Mouse (Mus musculus) layer of hippocampus, adult 18-20 months (tissue): ENCODE measurements around the gene Dnttip1. TPM values are rescaled to one million over a fixed set of nuclear protein-coding genes. Genes with fewer than 3 reads are reported as not detected.
"Not testable (repeated sequence)": the region's sequence is repeated elsewhere in the genome, so short reads cannot be mapped to it uniquely, and the experiment has no call there.

Source experiments
- DNase-seq, 2 experiments: peaks; one replicate each; pipeline ENCODE4 v3.0.0; 2022; ENCODE audit warnings: low spot score in 2 of 2
- long read RNA-seq: library from polyadenylated mRNA; stranded (forward); transcript quantifications from one replicate; pipeline ENCODE4 v2.0.0, GENCODE M21; 2021
- total RNA-seq, 2 experiments: library from RNA; stranded (reverse); gene quantifications; 2 replicates each; pipeline ENCODE4 v1.2.3; 2021

Gene Dnttip1
- total RNA-seq, result 10 to 100 TPM; 33.8 to 36.0 TPM
- long read RNA-seq, transcript Dnttip1-201 (13 exons, 1,664 nt), result major isoform, 32 of 55 reads
- long read RNA-seq, partial matches to known transcripts, result 6 of 55 reads
- long read RNA-seq, other reads (novel, unspliced or antisense), result 17 of 55 reads

DNA sequence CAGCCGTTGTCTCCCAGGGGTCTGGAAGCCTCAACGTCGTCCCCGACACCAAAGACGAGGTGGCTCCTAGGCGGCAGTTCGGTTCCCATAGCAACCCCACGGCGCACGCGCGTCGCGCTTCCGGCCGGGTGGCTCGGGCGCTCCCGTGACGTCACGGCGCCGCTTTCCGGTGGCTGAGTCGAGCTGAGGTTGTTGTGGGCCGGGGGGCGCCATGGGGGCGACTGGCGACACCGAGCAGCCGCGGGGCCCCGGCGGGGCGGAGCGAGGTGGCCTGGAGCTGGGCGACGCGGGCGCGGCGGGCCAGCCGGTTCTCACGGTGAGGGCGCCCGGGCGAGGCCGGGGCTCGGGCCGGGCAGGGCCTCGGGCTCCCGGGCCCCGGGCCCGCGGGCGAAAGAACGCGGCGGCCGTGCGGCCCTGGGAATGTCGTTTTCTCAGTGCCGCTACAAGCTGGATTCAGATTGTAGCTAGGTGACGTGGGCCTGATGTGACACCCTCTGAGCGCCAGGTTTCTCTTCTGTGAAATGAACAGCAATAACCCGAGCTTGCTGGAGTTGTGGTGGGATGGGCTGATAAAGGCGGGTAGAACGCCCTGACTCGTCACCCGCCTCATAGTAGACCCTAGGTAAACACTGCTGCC, at the start of gene Dnttip1, which contains the start of gene Wfdc3:
TSS of gene Dnttip1 (plus strand) at position 141 of the 637 bp plus-strand sequence.
TSS of gene Wfdc3 (minus strand) at position 89 of the 637 bp plus-strand sequence.
- peak; percentile 91 to 96 for DNase-seq

DNA sequence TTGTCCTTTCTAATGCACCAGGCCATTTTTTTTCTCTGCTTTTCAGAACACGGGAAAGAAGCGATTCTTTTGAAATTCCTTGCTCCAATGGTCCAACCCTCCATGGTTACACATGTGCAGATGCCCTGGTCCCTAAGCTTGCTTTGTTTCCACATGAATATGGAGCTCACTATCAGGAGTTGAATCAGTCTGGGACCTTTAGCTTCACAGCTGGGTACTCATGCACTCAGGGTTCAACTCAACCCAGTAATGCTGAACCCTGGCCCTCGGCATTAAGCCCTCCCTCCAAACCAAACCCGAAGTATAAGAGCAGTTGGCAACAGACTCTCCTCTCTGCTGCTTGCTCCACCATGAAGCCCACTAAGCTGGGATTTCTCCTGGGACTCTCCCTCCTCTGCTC, 47.6 kb upstream of the Dnttip1 start, which contains the start of gene Spint4:
TSS of gene Spint4 (plus strand) at position 301 of the 400 bp plus-strand sequence.
- no peak for DNase-seq

DNA sequence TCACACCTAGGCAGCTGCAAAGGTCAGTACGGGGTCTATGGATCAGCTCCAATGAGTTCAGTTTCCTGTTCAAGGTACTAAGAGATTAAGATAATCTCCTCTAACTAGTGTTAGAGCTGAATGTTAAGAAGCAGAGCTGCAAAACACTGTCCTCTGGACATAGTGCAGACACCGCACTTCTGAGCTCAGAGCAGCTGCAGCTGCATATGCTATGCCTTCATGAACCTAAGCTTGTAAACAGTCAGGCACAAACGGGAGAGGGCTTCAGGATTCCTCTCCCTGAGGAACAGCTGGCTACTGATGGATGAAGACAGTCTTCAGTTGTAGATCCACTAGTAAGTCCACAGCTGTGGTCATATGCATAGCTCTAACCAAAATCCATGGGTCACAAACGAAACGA, 44.8 kb upstream of the Dnttip1 start:
- no peak for DNase-seq

DNA sequence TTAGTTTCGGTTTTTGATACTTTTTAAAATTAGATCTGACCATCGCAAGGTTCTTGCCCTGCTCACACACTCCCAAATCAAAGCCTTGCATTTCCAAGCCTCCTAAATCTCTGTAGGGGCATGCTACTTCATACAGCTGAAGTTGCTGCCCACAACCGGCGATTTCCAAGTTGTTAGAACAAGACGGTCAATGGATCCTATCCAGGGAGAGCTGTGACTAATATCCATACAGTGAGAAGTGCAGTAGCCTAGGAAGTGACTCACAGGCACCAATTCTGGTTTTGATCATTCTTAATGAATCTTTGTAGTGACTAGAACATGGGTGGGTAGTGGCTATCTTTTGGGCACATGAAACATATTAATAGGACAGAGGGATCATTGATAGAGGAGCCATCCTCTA, 44.0 kb upstream of the Dnttip1 start:
- no peak for DNase-seq

DNA sequence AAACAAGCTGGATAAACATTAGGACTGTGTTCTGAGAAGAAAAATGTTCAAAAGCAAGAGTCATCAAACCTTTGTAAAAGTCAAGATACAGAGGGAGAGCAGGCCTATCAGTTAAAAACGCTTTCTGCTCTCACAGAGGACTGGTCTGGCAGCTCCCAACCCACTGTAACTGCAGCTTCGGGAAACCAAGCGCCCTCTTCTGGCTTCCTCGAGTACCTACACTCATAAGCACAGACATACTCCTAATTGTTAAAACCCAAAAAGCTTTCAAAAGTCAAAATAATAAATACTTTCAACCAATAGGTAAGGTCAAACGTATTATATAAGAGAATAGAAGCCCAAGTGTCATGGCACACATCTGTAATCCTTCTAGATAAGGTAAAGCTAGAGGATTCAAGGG, 41.5 kb upstream of the Dnttip1 start:
- DNase-seq, result no peak

DNA sequence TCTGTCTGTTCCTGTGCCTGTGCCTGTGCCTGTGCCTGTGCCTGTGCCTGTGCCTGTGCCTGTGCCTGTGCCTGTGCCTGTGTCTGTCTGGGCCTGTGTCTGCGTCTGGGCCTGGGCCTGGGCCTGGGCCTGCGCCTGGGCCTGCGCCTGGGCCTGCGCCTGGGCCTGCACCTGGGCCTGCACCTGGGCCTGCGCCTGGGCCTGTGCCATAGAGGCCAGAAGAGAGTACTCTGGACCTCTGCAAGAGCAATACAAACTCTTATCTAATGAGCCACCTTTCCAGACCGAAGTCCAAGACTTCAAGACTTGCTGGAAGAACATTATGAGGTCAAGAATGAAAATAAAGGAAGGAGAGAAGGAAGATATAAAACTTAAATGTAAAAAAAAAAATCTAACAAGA, 40.5 kb upstream of the Dnttip1 start:
- DNase-seq, result no peak

DNA sequence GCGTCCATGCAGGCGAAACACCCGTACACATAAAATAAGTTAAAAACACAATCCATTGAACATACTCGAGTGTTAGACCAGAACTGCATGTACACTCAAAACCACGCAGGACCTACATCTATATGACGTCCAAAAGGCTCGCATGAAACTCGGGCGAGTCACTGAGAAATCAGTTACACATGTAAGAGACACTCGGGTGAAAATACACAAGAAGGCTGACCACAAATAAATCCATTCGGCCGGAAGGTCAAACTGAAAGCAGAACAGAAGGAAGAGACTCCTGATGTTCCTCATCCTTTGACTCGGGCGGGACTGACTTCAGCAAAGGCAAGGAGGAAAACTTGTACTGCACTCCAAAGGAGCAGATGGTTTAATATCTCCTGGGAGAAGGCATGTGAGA, 39.8 kb upstream of the Dnttip1 start:
- DNase-seq, result no peak

DNA sequence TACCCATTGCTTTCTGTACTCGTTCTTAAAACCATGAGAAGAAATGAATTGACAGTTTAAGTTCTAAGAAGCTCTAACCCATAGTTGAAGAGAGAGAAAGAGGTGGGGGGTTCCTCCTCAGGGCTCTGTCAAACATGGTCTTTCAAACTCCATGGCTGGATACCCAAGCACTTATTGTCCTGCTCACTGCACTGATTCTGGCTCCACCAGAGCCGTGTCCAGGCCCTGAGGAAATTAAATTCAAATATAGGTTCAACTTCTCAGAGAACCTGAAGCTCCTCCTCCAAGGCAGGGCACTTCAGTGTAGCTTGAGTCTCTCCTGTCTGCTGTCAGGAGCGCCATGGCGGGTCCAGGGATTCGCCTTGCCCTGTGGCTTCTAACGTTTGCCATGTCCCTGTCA, 30.8 kb upstream of the Dnttip1 start, which contains the start of gene Spint5:
TSS of gene Spint5 (plus strand) at position 301 of the 400 bp plus-strand sequence.
- no peak for DNase-seq

DNA sequence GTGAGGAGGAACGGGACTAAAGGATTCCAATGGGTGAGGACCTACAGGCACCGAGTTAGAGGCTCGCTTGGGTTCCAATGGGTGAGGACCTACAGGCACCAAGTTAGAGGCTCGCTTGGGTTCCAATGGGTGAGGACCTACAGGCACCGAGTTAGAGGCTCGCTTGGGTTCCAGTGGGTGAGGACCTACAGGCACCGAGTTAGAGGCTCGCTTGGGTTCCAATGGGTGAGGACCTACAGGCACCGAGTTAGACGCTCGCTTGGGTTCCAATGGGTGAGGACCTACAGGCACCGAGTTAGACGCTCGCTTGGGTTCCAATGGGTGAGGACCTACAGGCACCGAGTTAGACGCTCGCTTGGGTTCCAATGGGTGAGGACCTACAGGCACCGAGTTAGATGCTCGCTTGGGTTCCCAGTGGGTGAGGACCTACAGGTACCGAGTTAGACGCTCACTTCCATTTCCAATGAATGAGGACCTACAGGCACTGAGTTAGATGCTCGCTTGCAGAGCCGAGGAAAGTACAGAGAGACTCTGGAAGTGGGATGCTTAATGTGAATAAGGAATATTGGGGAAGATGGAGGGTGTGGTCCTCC, 29.5 kb upstream of the Dnttip1 start:
- DNase-seq, result not testable (repeated sequence)

DNA sequence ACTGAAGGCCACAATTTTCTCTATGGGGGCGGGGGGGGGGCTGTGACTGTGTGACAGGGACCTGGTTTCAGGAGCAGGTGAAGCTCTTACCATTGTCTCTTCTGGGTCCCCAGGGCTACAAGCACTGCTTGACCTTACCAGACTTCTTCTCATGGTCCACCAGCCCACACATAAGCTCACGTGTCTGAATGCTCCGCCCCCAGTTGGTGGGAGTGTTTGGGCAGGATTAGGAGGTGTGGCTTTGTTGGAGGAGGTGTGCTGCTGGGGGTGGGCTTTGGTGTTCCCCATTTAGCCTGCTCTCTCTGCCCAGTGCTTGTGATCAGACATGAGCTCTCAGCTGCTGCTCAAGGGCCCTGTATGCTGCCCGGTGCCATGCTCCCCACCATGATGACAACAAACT, 22.5 kb upstream of the Dnttip1 start:
- DNase-seq, result no peak

DNA sequence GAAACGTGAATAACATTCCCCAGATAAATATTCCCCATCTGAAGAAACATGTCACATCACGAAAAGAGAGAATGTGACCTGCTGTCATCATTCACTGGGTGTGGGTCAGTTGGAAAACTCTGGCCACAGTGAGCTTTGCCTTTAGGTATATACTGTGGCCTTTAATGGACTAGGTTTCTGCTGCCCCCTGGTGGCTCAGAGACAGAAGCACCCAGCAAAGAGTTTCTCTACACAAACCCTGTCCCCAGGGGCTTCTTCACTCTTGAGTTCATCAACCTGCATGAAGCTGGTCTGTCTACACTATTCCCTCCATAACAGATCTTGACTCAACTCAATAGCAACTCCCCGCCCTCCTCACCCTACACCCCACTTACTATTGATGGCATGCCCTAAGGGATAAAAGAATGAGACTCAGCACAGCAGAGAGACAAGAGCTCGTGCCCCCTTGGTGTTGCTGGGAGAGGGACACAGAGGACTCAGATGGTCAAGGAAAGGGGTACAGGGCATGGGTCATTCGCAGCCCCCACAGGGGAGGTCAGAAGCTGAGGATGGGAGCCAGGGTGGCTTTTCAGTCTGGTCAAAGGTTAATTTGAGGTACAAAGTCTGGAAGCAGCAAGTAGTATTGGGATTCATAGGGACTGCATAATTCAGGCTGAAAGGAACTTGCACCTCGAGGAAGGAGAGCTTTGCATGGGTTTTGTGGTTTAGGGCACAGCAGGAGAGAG, 19.7 kb upstream of the Dnttip1 start:
- DNase-seq, result peak in 1 of 2 experiments; percentile 77

DNA sequence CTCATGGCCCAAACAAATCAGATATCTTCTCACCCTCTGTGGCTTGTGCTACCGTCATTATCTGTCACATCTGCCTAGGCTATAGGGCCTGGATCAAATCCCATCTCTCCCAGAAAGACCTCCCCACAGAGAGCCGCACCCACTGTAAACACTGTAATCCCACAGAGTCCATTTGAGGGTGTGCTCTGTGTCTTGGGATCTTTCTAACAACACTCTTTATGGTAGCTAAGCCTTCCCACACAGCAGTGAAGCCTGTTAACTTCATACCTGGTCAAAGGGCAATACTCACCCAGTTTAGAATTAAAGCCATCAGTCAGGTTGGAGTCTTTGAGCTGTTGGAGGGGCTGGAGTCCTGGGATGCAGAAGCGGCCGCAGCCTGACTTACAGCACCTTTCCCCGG, 14.1 kb upstream of the Dnttip1 start:
- DNase-seq, result no peak

DNA sequence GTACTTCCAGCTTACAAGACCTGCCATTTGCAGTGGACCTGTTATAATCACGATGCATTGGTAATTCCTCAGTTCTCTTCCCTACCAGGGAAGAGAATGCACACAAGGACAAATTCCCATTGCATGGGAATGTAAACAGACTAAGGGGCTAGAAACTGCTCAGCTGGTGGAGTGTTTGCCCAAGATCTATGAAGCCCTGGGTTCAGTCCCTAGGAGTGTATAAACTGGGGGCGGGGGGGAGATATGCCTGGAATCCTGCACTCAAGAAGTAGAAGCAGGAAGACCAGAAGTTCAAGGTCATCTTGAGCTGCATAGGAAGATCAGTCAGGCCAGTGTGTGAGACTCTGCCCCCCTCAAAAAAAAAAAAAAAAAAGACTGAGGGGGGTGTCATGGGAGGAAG, 12.5 kb upstream of the Dnttip1 start:
- no peak for DNase-seq

DNA sequence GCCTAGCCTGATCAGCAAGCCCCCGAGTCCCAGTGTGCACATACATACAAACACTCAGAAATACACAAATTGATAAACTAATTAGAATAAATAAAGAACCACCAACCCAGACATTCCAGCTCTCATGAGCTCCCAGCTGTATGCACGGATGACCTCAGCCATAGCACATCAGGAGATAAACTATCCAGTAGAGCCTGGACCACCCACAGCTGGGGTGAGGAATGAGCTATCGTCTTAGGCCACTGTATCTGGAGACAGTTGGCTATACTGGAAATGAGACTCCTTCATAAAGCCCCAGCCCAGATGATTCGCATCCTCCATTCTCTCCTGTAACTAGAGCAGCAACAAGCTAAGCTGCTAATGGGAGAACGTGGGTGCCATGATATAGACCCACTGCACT, 10.9 kb upstream of the Dnttip1 start:
- DNase-seq, result no peak

DNA sequence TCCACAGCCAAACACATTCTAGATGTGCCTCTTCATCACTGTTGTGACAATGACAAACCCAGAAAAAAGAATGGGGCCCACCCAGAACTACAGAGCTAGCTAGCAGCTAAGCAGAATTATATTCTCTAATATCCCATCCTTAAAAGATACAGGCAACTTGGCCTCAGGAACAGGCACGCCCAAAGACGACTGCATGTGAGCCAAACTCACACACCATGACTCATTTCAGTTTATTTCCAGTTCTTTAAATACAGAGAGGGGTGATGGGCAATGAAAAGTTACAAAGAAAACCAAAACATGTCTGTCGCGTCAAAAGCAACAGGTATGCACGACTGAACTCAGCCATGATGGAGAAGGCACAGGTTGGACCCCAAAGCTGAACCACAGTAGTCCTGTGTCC, 10.3 kb upstream of the Dnttip1 start:
- no peak for DNase-seq

DNA sequence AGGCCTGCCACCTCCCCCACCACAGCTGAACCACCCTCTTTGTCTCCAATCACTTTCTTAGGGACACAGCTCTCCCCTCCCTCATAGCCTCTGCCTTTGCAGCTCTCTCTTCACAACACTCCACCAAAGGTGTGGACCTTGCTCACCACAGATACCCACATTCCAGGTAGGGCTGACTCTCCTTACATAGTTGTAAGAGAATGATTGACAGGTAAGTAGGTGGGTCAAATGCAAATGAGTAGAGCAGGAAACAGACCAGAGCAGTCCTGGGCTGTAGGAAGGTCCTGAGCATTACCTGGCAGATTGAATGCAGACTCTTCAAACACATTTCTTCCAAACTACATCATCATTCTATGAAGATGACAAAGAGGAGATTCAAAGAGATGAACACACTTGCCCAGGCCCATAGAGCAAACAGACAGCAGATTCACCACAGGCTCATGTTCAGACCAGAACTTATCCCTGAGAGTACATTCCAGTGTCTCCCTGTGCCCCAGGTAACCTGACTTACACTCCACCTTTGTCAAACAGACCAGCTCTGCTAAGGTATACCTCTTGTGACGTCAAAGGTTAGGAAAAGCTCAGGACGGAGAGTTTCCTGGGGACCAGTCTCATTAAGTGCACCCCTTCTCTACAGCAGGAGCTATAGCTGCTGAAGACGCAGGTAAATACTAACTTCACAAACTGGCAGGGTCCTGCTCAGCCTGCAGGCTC, 8.2 kb upstream of the Dnttip1 start:
- no peak for DNase-seq

DNA sequence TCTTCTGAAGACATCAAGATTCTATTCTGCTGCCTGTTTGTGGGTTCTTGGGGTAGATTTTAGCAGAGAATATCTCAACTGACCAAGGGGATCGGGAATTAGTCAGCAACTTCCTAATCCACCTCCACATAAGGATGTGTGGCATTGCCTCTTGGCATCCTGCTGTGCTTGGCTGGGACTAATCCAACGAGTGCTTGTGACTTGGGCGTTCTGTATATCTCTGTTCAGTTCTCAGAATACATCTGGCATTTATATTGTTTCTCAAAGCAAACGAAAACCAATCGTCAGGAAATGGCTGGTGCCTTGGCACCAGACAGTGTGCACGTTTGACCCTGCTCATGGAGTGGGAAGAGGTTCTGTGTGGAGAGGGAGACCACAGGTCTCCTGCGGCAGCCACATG, 5.9 kb upstream of the Dnttip1 start:
- DNase-seq, result no peak

DNA sequence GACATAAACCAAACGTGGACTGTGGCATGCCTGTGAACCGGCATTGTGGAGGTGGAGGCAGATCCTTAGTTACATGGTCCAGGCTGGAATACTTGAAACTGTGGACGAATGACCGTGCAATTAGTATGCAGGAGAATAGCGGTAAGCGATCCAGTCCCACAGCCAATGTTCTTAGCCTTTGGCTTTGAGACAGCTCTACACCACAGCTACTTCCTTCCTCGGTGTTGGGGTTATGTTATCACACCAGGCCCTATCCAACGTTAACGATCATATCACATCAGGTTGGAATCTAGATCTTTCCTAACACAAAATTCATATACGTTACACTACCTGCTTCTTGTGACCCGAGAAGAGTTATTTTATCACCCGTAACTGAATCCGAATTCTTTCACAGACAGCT, 796 bp upstream of the Dnttip1 start:
- no peak for DNase-seq

DNA sequence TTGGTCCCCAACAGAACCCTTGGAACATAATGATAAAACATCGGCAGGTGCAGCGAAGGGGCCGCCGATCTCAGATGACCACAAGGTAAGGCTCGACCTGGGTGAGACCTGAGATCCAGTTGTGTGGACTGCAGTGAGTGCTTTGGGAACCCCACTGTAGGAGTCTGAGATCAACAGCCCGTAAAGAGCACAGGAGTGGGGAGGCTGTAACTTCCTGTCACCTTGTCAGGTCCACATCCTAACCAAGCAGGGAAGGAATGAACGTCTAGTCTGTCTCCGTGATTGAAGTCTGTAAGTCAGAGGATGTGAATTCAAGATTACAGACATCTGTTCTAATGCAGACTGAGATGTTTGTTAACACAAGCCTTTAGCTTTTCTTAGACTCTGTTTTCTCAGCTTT, 910 bp downstream of the Dnttip1 start:
- DNase-seq, result no peak

DNA sequence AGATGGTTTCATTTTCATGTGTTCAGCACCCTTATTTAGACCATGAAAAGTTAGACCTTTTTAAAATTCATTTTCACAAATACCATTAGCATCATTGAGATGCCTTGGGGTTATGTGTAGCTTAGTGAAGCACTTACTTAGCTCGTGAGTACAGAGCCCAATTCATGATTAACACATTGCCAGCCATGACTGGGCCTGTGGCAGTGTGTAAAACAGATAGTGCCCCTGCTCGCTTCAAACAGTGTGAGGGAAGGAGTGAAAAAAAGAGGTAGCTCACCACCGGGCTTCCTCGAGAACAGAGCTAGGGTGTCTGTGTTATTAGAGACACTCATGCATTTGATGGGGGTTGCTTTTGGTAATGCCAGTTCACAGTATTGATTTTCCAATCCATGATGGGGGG, 2.4 kb downstream of the Dnttip1 start:
- no peak for DNase-seq

DNA sequence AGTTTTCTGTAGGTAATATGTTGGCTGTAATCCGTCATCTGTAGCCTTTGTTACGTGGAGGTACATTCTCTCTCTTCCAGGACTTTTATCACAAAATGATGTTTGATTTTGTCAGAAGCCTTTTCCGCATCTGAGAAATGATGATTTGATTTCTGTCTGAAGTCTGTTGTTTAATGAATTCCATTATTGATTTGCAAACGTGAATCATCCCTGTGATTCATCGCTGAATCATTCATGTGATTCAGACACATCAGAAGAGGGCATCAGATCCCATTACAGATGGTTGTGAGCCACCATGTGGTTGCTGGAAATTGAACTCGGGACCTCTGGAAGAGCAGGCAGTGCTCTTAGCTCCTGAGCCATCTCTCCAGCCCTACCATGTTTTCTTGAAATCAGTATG, 3.2 kb downstream of the Dnttip1 start:
- DNase-seq, result peak in 1 of 2 experiments; percentile 46
